Mouse (Mus musculus) R1 (cell line): ENCODE data around the gene Gm20662.

ENCODE experiments used
- DNase-seq: peaks from one replicate; pipeline ENCODE4 v3.0.0-alpha.2; 2018; ENCODE audit warnings: low read depth, low spot score

Gm20662 gene

GRCm38 (mm10) chr9:107974491-107975171 lies 21.5 kb upstream of the Gm20662 start:
- no peak for DNase-seq

GRCm38 (mm10) chr9:107975399-107976386 lies 20.5 kb upstream of the Gm20662 start, which contains the start of gene Uba7:
Uba7 (plus strand) TSS chr9:107975505.
- no peak for DNase-seq

GRCm38 (mm10) chr9:107978815-107979214 lies 17.3 kb upstream of the Gm20662 start:
- no peak for DNase-seq

- no peak for DNase-seq
These were observed 14.2 kb upstream of the Gm20662 start for GRCm38 (mm10) chr9:107981684-107982605.

- no peak for DNase-seq
These were observed 13.3 kb upstream of the Gm20662 start, which contains the start of gene Gm20661 for GRCm38 (mm10) chr9:107982681-107983346. Gm20661 (plus strand) TSS chr9:107983058.

GRCm38 (mm10) chr9:107983421-107983890 lies 12.7 kb upstream of the Gm20662 start:
- DNase-seq = no peak

GRCm38 (mm10) chr9:107984052-107984753 lies 11.9 kb upstream of the Gm20662 start:
- no peak for DNase-seq

GRCm38 (mm10) chr9:107984754-107985055 lies 11.4 kb upstream of the Gm20662 start:
- DNase-seq = no peak

- DNase-seq = peak; percentile 89
These were observed 10.7 kb upstream of the Gm20662 start, which contains the start of gene Inka1 for GRCm38 (mm10) chr9:107985131-107986119. Inka1 (minus strand) TSS chr9:107985879.

GRCm38 (mm10) chr9:107986376-107986775 lies 9.8 kb upstream of the Gm20662 start:
- DNase-seq = peak; percentile 91

- no peak for DNase-seq
These were observed 8.2 kb upstream of the Gm20662 start for GRCm38 (mm10) chr9:107987950-107988349.

GRCm38 (mm10) chr9:107992197-107992596 lies 4.0 kb upstream of the Gm20662 start, which contains the start of gene Cdhr4:
Cdhr4 (plus strand) TSS chr9:107992497.
- DNase-seq = no peak

GRCm38 (mm10) chr9:107993013-107993412 lies 3.1 kb upstream of the Gm20662 start:
- no peak for DNase-seq

GRCm38 (mm10) chr9:107994464-107994863 lies 1.7 kb upstream of the Gm20662 start:
- DNase-seq = no peak

GRCm38 (mm10) chr9:107995513-107995912 lies 636 bp upstream of the Gm20662 start:
- DNase-seq = no peak

GRCm38 (mm10) chr9:108001922-108002770 lies 6.0 kb downstream of the Gm20662 start, which contains the start of gene Ip6k1:
Ip6k1 (plus strand) TSS chr9:108002501.
- peak; percentile 100 for DNase-seq

GRCm38 (mm10) chr9:108002778-108003530 lies 6.8 kb downstream of the Gm20662 start:
- no peak for DNase-seq
